Mouse (Mus musculus): ENCODE measurements around the gene Prkce.

Prkce gene

DNA sequence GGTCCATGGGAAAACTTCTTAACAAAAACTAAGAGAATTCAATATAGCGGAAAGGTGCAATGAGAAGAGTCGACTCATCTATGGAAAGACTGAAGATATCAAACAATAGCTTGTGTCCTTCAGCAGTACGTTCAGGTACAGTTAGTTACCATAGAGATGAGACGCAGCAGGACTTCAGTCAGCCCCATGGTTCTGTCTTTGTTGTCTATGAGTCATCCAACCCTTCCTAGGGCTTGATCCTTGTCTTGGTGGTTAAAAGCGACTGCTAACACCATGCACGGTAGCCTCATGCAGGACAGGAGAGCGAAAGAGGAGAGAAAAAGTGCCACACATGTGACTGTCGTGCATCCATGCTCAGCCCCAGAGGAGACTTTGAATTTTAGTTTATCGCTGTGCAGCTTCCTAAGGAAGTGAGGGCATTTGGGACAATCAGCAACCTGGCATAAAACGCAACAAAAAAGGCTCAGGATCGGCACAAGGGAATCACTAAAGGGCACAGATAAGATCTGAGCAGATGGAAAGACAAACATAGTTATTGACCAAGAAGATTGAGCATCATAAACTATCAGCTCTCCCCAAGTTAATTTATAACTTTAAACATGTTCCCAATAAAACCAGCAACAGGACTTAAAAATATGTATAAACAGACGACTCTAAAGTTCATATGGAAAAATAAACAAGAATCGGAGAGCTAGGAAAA is 448.2 kb downstream of the Prkce start:
- DNase-seq (ENCODE audit: low spot score in 2 of 2): no peak

DNA sequence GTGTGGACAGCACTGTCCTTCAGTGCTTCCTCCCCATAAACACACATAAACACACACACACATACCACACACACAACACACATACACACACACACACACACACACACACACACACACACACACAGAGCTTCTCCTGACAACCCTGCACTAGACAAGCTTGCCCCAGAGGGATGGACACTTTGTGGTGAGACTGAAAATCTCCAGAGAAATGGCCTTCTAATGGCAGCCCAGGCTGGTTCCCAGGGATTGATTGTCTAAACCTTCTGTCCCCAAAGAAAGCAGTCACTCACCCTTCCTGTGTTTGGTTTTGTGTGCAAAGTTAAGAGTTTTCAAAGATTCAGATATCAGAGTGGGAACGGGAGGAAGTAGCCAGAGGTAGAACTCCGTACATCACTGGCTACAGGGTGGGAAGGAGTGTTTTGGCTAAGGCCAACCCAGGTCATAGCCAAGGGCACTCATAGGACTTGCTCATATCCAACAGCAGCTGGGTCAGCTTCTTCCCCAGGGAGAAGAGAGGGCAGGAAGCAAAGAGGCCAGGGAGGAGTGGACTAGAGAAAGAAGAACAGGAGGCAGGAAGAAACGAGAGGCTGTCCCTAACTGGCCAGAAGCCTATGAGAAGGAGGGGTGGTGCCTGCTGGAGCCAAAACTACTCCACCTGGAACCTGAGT is 450.1 kb downstream of the Prkce start:
- no peak for DNase-seq (ENCODE audit: low spot score in 2 of 2)

DNA sequence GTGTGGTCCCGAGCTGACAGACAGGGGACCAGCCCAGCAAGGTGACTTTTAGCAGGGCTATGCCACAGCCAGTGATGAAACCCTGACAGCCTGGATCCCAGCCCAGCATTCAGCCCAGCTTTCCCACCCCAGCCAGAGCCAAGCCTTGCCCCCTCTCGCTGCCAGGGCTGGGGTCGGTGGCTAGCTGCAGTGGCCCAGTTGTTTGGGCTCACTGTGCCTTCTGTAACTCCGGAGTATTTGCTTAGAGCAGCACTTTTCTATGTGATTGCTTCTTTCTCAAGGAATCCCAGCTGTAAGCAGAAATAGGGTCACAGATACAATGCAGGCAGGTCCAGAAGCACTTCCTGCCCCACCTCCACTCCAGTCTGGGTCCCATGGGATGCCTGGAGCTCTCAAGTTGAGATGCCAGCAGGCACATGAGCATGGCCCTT is 450.9 kb downstream of the Prkce start:
- DNase-seq (ENCODE audit: low spot score in 2 of 2): no peak

DNA sequence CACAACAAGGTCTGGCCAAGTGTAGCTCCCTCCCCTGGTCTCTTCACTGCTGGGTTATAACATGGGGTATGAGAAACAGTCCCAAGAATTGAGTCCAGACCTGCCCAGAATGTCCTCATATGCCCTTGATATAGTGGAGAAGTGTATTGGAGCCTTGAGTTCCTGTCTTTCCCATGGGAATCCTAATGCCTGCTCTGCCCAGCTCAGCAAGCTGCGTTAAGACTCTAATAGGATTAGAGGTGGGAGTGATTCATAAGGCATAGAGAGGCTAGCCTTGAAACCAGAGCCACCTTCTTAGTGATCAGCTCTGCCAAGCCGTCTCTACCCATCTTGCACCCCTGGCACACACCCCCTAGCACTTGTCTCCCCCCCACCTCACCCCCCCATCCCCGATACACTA is 455.3 kb downstream of the Prkce start:
- no peak for DNase-seq (ENCODE audit: low spot score in 2 of 2)

DNA sequence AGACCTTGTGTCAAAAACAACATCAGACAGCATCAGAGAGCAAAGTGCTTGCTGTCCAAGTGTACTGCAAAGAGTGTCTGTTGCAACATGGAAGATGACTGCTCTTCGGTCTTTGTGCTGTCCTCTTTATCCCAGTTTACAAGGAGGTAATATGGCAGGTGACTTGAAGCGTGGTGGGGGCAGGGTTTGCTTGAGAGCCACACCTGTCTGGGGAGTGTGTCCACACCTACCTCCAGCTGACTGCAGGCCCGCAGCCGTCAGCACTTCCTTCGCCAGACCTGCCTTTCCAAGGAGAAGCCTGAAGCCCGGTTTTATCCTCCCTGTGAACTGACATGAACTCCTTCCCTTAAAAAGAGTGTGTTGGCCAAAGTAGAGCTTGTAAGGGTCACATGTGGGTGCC is 458.9 kb downstream of the Prkce start:
- DNase-seq (ENCODE audit: low spot score in 2 of 2): no peak

DNA sequence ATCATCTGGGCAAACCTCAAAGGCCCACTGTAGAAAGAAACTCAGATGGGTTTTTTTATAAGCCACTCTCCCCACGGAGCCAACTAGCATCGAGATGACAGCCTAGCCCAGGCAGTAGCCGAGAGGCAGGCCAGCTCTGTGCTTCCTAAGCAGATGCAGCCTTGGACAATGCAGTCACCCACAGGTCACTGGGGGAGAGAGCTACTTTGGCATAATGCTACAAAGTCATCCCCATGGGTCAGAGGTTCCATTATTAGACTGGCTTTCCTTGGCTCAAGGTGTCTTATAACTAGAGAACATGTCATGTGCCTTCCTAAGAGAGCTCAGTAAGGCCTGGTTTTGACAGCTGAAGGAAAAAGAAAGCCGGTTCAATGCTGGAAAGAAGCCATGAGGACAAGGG is 465.5 kb downstream of the Prkce start:
- DNase-seq (ENCODE audit: low spot score in 2 of 2): no peak

DNA sequence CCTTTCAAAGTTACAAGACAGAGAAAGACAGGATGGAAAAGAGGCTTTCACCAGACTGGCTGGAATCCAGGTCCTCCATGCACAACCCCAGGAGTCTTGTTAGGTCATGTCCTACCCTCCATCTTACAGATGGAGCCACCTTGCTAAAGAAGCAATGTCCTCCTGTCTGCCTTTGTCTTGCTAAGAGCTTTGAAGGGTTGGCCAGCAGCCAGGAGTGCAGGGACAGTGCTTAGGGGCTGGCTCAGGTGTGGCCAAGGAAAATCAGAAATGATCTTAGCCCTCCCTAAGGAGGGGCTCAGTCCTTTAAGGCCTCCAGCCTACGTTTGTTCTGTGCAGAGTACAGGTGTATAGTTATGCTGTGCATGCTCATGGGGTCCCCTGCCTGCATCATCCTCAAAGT is 469.7 kb downstream of the Prkce start:
- no peak for DNase-seq (ENCODE audit: low spot score in 2 of 2)

DNA sequence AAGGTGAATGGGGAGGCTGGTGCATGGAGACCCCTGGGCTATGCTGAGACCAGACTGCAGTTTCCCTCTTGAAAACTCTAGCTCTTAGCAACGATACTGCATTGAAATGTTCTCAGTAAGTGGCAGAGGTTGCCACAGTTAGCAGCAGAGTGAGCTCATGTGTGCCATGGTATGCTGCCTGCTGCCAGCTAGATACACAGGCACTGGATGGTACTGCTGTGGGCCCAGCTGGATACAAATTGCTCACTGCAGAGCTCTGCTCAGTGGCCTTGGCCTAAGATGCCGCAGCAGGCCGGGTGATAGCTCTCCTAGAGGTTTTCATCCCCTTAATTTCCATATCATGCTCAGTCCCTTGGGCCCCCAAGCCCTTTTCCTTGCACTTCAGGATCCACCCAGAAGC is 471.7 kb downstream of the Prkce start:
- DNase-seq (ENCODE audit: low spot score in 2 of 2): no peak

DNA sequence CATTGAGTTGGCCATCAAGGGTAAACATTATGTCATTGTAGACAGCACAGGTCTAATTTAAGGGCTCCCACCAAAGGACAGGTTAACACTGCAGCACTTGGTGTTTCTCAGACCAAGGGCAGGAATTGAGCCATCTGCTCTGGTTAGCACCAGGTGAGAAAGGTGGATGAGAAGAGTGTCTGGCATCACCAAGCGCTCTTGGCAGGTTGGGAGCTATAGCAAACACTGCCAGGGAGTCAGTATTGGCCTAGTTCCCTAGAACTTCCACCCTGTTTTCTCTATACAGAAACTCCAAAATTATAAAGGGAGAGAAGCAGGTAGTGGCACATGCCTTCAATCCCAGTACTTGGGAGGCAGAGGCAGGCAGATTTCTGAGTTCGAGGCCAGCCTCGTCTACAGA is 479.6 kb downstream of the Prkce start:
- DNase-seq (ENCODE audit: low spot score in 2 of 2): no peak

DNA sequence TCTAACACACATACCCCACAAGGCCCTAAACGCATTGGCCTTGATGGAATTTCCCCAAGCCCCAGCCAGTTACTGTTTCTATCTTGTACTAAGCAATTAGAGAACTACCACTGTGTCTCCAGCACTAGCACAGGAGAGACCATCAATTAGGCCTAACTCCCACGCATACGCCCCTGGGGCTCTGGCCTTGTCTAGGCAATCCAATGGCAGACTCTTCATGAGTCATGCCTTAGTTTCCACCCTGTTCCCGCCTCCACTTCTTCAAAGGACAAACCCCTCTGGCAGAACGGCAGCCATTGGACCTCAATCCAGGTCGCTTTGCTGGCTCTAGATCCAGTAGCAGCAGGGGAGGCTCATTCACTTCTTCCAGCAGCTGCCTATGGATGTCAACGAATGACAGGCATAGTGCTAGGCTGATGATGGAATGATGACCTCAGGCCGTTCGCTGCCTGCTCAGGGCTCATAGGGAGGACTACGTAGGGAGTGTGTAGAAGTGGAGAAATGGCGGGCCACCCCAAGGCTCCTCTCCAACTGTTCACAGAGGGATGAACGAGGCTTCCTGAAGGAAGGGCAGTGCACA is 481.4 kb downstream of the Prkce start:
- DNase-seq (ENCODE audit: low spot score in 2 of 2): no peak

DNA sequence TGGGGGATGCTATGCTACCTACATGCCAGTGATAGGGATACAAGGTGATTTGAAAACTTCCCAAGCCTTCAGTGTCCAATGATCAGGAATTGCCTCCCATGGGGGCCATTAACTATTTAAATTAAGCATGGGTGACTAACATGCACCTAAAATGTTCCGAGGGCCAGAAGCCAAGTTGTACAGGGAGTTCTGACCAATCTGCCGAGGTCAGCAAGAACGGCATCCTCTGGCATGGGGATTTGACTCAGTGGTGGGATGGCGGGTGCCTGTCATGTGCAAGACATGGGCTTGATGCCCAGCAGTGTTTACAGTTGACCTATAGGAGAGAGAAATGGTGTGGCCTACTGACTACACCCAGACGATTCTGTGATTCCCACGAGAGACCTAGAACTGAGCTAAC is 482.7 kb downstream of the Prkce start:
- no peak for DNase-seq (ENCODE audit: low spot score in 2 of 2)

DNA sequence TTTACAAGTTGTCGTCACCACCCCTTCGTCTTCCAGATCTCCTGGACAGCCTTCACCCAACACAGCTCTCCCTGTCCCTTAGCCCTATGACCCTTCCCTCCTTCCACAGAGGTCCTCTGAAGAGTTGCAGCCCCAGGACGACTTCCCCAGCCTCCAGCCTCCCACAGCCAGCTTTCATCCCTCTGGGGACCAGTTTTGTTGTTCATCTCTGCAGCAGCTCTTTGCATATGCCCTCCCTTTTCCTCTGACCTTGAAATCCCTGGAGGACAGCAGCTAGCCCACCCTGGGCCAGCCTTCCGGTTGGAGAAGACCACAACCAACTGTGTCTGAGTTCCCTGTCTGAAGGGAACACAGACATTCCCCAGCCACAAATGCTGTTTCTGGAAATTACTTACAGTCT is 483.5 kb downstream of the Prkce start:
- DNase-seq (ENCODE audit: low spot score in 2 of 2): no peak

DNA sequence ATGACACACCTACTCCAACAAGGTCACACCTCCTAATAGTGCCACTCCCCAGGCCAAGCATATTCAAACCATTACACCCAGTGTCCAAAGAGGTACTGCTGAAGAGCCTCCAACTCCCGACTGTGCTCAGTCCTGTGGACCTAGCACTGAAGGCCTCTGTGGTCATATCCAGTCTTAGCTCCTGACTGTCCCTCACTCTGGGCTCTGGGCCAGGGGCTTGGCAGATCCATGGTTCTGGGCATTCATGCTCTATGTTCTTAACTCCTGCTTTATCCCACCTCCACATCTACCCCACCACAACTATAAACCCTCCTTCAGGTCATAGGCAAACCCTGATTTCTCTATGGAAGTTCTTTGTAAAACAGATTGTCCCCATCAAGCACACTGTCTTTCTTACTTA is 485.2 kb downstream of the Prkce start:
- DNase-seq (ENCODE audit: low spot score in 2 of 2): no peak

DNA sequence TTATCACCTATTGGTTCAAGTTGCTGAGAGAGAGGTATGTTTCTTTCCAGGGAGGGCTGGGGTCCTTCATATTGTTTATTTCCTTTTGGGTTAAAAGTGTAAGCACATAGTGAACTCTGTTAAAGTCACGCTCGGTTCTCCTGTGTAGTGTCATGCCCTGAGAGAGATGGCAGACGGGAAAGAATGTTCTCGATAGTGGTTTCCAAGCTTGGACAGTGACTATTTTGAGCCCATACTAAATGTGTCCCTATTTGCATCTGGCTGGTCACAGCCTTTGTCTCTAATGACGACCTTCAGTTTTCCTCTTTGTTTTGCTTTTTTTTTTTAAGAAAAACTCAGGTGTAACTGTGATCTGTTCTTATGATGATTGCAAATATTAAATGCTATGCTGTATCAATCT is 488.8 kb downstream of the Prkce start:
- no peak for DNase-seq (ENCODE audit: low spot score in 2 of 2)

DNA sequence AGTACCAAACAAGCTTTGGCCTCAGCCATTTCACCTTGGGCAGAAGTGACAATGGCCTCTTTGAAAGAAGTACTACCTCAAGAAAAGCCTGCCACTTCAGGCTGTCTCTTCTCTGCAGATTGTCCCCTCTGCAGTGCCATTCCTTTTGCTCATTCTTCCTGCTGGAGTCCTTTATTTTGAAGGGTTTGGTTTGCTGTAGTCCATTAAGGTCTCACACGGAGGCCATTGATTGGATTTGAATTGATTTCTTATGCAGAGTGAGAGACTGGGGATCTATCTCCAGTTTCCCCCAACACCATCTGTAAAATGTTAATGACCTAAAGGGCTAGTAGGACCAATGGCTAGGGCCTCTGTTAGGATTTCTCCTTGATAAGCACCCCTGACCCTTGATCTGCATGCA is 494.7 kb downstream of the Prkce start:
- DNase-seq (ENCODE audit: low spot score in 2 of 2): no peak

DNA sequence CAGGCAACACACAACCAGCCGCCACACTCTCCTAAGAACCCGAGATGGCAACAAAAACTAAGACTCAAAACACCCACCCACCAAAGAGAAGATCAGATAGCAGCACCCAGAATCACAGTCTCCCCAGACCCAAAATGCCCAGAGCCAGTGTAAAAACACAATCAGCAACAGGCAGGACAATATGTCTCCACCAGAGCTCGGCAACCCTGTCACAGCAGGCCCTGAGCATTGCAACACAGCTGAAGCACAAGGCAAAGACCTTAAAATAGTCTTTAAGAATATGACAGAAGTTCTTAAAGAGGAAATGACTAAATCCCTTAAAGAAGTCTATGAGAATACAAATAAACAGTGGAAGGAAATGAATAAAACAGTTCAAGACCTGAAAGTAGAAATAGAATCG is 495.9 kb downstream of the Prkce start:
- DNase-seq (ENCODE audit: low spot score in 2 of 2): no peak

DNA sequence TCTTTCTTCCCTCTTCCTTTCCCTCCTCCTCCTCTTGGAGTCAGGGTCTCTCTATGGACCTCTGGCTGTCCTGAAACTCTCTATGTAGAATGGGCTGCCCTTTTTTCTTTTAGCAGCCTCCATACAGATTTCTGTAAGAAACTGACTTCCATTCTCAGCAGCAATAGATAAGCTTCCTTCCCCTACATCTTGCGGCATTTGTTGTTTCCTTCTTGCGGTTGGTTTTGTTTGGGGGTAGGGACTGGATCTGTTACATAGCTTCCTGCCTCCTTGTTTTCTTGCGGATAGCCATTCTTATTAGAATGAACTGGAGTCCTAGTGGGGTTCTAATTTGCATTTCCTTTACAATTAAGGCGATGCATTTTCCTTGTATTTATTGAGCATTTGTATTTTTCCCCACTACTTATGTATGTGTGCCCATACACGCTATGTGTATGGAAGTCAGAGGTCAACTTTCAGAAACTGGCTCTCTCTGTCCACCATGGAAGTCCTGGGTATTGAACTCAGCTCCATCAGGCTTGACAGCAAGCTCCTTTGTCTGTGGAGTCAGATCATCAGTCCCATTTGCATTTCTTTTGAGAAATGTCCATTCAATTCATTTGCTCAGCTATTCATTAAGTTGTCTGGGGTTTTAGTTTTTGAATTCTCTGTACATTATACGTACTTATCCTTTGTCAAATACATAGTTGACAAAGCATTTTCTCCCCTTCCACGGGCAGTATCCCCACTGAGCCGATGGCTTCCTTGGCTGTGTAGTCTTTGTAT is 500.4 kb downstream of the Prkce start:
- no peak for DNase-seq (ENCODE audit: low spot score in 2 of 2)

DNA sequence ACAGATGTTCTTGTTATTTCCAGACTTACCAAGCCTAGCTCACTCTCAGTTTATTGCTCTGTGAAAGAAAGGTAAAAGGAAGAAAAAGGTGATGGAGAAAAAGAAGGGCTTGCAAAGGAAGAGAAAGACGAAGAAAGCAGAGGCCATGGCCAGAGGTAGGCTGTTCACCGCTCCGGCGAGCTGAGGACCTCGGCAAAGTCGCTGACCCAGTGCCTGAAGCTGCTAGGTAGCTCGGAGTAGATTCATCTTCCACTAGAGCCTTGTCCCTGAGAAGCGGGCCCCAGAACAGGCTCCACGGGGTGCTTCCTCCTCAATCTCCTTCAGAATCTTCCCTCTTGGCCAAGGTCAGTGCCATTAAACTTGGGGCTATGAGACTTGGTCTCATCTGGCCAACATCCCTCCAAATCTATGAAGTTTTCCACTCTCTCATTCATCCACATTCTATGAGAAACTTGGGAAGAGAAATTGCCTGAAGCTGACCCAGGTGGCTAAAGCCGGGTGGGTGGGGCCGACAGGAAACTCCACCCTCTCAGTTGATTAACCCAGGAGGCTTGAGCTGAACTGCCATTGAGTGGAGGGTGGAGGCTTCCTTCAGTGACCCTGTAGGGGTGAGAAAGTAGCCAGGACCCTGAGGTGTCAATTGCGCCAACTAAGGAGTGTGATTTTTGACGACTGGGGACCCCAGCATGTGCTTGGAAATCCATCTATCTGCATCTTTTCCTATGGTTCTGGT is 502.2 kb downstream of the Prkce start:
- DNase-seq (ENCODE audit: low spot score in 2 of 2): no peak

DNA sequence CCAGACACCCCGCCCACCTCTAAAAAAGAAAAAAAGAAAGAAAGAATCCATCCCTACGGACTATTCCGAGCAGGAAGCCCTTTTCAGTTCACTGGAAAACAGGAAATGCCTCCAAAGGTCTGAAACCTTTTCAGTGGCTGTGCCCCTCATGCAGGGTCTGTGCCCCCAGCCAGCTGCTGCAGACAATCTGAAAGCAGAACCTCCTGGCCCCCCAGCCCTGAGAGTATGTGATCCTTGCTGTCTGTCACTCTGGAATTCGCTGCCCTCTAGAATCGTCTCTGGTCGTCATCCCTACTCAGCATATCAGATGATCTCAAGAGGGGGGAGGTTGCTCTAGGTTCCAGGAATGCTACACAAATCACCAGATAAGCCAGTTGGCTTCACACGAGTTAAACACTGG is 503.1 kb downstream of the Prkce start:
- no peak for DNase-seq (ENCODE audit: low spot score in 2 of 2)

DNA sequence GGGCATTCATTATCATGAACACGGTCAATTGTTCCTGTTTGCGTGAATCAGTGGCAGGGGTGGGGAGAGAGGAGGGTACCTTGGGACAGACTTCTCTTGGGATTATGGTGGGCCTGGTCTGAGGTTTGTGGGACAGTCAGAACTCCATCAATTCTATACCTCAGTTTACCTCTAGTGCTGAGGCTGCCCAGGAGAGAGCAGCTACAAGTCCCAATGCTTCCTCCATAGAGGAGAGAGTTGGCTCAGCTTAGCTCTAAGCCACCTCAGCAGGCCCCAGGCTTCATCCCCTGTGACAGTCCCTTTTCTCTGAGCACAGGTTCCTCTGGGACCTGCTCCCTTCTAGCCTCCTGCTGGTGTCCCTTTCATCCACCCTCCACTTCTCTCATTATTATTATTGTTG is 507.4 kb downstream of the Prkce start:
- no peak for DNase-seq (ENCODE audit: low spot score in 2 of 2)

DNA sequence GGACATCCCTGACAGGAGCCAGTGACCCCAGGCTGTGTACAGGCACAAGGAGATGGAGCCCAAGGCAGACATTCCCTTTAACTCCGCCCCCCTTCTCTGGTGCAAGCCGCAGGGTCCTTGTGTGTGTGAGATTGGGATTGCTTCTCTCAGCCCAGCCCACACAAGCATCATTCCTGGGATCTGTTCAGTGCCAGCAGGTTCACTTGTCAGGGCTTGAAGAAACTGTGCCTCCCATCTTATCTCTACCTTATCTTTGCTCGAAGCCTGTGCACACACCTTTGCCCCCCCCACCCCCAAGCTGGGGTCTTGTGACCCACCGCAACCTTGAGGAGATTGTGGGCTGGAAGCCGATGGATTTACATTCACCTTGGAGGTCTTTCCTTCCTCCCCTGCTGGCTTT is 508.8 kb downstream of the Prkce start:
- DNase-seq (ENCODE audit: low spot score in 2 of 2): no peak

DNA sequence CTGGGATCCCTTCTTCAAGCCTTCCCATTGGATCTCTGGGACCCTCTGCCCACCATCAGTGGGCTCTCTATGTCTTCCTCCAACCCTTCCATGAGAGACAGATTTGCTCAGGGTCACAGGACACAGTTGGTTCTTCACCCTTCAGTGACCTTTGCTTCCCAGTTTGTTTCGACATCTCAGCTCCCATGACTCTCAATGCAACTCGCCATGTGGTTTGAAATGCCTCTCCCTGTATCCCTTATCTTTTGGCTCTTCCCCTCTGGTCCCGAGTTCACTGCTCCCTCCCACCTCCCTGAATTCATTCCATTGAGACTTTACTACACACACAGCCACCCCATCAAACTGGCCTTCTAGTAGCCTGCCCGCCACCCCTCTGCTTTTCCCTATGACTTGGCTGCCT is 509.3 kb downstream of the Prkce start:
- DNase-seq (ENCODE audit: low spot score in 2 of 2): no peak
